Mouse (Mus musculus) yolk sac, embryonic 10.5 days (tissue): ENCODE measurements at regions not wholly inside any gene's neighbourhood (a gene's known extent, or its start where the extent isn't known, plus 50 kb on each side); places are given as distances from the start of the nearest gene placed in this dataset.

Source experiments
- DNase-seq: peaks from one replicate; pipeline ENCODE4 v3.0.0-alpha.2; 2017; ENCODE audit warnings: low spot score

DNA sequence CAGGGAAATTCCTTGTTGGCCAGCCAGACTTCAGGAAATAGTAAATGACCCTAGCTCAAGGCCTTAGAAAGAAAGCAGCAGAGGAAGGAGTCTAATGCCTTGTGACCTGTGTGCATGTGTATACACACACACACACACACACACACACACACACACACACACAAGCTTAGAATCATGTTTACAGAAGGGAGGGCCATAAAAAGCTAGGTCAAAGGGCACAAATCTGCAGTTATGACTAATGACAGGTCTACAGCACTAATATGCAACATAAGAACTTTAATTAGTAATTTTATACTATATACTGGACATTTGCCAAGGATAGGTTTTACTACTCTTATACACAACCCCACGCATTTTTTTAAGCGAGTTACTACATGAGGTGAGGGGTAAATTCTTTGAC lies 149.4 kb downstream of the Nr2f2 start:
- no peak for DNase-seq

DNA sequence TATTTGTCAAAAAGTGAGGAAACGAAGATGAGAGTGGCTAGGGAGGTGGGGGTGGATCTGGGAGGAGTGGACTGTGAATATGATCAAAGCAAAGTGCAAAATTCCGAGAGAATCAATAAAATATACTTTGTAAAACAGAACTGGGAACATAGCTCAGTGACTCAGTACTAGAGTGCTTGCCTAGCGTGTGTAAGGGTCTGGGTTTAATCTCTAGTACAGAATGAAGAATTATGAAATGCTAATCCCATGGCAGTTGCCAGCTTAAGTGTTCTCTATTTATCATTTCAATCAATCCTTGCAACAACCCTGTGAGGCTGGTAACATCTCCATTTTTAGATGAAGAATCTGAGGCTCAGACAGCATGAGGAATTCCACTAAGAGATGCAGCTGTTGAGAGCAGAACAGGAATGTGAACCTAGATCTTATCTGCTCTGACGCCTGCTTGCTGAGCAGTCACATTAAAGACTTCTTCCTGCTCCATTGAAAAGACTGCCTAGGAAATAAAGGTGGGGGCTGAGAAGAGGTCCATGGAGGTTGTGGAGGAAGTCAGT lies 152.5 kb downstream of the Nr2f2 start:
- DNase-seq, result peak; percentile 12

DNA sequence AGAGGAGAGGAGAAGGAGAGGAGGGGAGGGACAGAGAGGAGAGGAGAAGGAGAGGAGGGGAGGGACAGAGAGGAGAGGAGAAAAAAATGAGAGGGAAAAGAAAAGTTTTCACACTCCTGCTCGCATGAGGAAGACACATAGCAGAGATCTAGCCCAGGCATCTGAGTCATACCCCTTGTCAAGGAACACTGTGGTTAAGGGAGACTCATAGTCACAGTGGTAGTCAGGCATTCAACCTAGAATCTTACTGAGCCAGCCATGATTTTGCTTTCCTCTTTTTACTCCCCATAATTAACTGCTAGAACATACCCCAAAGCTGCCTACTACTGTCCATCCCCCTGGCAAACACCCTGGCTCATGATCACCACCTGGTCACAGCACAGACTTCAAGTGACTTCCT lies 160.6 kb downstream of the Nr2f2 start:
- DNase-seq, result no peak

DNA sequence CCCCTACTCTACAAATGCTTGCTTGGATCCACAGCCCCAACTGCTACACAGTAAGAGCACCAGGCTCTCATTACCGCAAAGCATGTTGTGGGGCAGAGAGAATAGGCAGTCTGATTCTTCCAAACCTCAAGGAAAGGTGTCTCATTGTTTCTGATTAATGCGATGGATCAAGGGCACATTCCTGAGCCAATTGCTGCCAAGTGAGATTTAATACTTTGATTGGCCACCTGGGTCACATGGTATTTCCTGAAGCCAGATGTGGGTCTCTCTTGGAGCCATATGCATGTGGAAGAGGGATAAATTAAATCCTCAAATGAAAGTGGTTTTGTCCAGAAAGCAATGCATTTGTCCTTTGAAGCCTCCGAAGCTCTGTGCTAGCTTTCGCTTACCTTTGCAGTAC lies 166.3 kb downstream of the Nr2f2 start:
- DNase-seq, result no peak

DNA sequence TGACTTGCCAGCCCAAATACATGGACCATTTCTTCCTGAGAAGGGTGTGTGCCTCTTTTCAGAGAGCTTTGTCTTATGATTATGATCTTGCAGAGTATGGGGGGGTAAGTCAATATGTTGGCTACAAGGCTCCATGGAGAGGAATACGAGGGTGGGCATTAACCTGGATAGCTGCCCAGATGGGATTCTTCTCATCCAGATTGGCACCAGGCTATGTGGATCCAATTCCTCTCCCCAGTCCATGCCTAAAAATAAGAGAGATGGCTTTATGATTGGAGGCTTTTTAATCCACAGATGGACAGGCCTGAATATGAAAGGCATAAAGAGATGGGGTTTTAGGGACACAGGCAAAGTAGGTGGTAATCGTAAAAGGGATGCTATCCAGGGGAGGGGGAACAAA lies 187.6 kb downstream of the Nr2f2 start:
- DNase-seq, result no peak

DNA sequence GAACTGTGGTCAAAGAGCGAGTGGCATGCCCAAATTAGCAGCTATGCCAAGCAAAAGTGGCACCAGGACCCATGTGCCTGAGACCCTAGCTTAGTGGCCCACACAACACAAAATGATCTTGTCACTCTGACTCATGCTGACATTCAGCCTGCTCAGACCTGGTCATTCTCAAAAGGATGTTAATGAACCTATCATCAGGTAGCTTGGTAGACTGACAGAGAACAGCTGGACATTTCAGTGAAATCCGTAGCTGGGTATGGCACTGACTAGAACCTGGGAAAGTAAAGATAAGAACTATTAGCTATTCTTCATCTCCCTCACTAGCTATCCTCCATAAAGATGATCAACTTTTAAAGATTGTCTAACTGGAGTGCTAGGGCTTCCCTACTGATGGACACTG lies 188.5 kb downstream of the Nr2f2 start:
- DNase-seq, result no peak

DNA sequence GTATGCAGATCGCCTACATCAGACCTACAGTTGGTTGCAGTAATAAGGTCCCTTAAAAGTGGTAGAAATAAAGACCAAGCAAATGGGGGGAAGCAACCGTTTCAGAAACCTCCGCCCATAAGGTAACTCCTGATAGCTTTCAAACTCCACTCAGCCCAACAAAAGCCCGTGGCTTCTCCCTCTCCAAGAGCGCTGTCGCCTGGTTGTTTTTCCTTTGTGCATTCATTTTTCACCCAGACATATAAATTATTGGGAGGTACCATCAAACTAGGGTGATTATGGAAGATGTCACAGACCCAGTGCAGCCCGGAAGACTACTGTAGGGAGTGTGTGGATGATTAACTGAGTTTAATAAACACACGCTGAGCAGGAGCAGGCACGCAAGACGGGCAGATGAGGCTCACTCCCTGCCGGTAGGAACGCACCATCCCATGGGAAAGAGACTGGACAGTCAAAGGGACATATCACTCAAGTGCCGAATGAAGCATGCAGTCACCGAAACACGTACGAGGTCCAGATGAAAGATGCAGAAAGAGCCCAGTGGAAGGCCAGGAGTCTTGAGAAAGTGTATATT lies 189.8 kb downstream of the Nr2f2 start:
- no peak for DNase-seq

DNA sequence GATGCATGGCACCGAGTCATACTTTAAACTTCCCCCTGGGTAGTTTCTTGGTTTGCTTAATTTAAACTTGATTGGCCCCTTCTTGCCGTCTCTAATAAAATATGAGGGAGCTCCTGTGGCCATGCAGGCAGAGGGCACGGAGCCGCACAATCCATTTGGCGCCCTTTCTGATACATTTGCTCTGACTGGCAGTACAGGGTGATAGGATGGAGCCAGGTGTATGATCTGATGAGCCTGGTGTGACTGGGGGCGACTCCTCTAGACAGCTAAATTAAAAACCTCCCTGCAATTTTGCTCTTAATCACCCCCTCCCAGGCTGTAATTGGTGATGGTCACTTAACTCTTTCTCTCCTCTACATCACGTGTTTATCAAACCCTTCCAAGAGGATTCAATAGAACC lies 190.4 kb downstream of the Nr2f2 start:
- DNase-seq, result no peak

DNA sequence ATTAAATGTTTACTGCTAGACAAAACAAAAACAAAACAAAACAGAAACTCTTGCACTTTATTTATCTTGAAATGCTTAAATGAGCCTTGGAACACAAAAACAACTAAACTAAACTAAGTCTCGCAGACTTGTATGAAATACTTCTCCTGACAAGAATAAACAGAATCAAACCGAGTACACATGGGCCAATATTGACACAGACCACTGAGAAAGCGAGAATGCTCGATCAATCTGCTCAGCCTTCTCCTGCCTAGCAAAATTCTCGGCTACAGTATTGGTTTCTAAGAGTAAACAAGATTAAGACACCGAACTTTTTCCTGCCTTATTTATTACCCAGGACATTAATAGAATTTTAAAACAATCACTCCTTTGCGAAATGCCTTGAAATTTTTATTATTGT lies 194.1 kb downstream of the Nr2f2 start:
- DNase-seq, result no peak

DNA sequence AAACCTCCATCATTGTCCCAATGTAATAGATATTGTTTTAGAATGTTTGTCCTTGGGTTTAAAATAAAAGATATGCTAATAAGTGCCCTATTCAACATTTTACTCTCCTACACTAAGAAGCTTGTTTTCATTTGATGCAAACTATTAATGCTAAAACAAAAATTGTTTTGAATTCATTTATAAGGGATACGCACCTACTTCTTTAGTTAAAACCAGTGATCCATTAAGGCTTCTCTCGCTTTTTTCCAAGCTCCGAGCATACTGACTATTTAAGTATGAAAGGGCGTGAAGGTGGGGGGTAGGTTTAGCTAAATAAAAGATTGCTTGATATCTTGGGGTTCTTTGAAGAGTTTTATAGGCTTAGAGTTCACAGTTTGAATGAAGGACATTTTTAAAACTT lies 195.1 kb downstream of the Nr2f2 start:
- no peak for DNase-seq

DNA sequence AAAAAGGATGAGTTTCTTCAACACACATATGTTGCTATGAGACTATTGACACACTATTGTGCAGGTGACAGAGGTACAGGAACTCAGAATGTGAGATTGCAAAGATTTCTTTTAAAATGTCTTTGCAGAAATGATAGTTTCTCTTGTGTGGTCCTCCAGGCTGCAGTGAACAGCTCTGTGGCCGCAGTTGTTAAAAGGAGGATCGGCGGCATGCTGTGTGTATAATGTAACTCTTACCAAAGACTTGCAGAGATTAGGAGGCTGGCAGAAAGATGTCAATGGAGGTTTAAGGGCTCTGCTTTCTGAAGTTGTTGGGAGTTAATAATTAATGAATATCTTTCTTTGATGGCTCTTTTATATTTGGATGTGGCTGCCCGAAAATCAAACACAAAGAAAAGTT lies 198.5 kb downstream of the Nr2f2 start:
- no peak for DNase-seq

DNA sequence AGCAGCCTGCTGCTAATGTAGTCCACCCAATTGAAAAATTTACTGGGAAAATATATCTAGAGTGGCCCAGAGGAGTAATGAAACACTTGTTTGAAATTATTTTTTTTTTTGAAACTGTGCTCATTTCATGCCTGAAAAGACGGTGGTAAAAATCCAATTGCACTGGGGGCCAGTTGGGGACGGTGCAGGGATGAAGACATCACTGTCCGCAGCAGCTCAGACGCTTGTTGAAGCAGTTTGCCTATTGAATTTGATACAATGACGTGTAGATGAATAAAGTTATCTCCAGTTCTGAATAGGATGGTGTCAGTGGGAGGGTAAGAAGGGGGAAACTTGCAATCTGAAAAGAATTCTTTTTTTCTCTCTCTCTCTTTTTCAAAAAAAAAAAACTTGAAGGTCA lies 200.5 kb downstream of the Nr2f2 start:
- no peak for DNase-seq

DNA sequence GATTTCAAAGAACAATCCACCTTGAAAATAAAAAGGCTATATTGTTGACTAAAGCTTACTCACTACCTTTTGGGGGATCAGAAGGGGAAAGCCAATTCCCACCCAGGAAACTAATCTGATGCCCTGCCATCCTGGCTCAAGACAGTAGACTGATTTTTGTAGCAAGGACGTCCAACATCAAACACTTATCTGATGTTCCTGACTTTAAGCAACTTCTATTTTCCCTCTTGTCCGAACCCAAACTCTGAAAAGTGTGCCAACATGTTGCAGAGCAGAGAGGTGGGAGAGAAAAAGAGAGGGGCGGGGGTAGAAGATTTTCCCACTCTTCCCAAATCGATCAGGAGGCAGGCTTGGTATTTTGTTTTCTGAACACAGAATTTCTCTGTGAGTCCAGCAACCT lies 201.0 kb downstream of the Nr2f2 start:
- no peak for DNase-seq

DNA sequence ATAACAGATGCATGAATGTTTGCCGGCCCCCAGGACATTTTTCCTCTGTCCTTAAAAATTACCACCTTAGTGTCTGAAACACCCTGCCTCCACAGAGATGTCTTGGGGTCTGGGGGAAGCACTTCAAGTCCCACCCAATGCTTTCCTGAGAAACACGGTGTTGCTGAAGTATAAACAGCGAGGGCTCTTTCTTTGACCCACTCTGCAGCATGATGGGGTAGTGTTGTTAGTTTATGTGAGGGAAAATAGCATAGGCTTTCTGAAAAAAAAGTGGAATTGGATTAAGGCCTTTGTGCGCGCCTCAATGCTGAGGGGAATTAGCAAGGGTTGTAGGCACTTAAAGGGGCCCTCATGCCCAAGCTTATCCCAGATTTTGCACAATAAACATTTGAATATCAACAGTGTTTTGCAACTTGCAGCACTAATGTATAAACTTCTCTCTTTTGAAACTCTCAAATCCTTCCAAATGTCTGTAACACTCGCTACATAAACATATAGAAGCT lies 201.8 kb downstream of the Nr2f2 start:
- DNase-seq, result no peak

DNA sequence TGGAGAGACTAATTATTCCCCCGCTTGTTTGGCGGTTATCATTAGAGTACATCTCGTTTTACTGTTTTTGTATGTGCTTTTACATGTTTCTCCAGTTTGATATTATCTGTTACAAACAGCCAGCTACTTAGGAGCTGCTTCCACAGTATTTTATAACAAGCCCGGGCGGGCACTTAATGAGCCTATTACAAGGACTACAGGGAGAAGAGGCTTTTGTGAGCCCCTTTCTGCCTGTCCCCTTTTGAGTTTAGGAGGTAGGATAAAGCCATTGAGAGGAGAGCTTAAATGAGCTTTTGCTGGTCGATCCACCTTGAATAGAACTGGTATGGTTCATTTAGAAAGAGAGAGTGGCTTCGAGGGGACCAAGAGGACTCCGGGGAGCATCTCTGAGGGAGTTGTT lies 208.0 kb downstream of the Nr2f2 start:
- no peak for DNase-seq

DNA sequence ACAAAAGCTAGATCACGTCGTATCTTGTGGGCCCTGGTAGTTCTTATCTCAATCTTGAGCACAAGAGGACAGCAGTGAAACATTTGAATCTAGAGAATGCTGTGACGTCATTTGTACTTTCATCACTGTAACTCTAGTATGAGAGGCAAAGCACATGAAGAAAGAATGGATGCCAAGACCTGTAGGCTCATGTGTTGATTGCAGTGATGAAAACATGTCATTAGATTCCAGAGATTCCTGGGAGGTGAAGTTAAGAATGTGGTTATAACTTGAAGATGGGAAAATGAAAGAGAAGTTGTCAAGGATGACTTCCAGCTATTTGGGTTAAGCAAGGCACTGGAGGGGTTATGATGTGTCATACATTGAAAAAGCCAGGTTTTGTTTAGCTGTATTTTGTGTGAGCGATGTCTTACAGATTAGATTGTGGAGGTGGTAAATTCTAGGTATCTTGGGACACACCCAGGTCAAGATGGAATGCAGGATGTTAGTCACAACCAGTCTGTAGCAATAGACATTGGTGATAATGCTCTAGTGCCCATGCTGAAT lies 221.7 kb downstream of the Nr2f2 start:
- DNase-seq, result no peak

DNA sequence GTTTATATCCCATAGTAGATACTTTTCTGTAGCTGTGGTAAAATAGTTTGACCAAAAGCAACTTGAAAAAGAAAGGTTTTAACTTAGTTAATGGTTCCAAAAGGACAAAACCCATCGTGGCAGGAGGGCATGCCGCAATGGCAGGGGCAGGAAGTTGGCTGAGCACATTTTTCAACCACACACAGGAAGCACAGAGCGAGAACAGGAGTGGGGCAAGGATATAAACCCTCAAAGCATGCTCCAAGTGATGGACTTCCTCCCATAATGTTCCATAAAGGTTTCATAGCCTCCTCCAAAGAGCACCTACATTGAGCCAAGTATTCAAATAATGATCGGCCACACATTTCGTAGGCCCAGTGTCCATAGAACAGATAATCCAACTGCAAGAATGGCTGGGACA lies 229.7 kb downstream of the Nr2f2 start:
- no peak for DNase-seq

DNA sequence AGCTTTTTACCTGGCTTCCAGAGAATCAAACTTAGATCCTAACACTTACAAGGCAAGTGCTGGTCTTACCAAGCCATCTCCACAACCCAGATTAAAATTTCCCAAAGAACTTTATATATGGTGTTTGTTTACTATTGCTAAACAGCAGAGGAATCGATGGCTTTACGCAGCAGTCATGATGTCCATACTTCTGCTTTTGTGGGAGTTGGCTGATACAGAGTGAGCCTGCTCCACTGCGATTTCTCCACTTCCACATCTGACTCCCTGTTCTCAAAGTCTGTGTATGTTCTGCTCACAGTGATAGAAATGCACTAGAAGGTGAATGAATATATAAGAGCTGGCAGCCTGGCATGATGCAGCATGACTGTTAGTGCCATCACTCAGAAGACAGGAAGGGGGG lies 231.1 kb downstream of the Nr2f2 start:
- DNase-seq, result no peak

DNA sequence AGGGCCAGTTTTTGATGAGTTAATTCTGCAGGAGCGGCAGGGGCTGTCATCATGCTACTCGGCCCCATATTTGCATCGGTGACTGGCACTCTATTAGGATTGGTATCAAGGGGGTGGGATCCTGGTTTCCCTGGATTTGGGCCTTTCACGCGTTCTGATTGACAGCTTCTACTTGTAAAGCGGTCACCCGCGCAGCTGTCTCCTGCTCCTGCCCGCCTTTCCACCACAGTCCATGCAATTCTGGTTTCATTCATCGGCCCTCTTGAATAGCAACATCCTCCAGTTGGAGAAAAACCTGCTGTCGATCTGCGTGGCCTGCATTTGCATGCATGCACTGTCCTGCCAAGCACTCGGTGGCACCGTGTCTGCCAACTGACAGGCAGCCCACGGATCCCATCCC lies 236.6 kb downstream of the Nr2f2 start:
- no peak for DNase-seq

DNA sequence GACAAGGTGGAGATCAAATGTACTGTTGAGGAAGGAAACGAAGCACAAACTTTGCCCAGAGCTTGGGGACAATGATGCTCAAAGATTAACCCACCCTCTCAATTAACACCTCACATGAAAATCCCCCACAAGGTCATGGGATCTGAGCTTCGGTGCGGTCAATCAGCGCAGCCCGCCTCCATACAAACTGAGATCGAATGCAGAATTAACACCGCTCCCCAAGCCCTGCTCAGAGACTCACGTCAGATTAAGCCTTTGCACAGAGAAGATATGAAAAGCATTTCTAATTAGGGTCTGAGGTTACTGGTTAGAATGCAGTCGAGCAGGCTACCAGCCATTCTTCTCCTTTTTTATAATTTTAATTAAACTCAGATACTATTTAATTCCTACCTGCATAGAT lies 243.7 kb downstream of the Nr2f2 start:
- DNase-seq, result no peak

DNA sequence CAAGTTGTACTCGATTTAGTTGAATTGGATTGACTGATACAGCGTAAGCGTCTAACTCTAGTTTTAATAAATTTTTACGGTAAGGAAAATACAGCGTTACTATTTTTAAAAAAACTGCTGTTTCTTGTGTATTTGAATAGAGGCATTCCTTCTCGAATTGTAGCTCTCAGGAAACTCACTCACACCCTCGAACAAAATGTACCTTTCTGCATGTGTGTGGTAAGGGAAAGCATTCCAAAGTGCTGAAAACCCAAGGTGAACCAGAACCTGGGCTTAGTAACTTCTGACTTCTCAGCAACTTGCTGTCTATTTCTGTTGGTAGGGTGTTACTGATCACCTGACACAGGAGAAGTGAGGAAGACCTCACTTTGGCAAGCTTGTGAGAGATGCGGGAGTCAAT lies 247.0 kb downstream of the Nr2f2 start:
- no peak for DNase-seq

DNA sequence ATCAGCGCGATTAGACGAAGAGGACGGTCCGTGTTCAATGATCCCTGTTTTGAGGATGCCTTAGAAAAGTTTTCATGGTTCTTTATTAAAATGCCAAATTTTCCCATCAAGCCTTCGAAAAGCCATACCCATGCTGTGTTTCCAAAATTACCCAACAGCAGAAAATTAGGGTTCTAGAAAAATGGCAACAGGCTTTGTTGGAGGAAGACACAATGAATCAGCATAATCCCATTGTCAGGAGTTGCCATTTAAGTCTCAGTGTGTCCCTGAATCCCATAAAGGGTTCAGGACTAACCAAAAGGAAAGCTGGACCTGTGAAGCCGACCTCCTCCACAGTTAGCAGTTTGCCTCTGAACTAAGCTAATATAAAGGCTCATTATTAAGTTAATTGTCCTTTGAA lies 247.6 kb downstream of the Nr2f2 start:
- no peak for DNase-seq

DNA sequence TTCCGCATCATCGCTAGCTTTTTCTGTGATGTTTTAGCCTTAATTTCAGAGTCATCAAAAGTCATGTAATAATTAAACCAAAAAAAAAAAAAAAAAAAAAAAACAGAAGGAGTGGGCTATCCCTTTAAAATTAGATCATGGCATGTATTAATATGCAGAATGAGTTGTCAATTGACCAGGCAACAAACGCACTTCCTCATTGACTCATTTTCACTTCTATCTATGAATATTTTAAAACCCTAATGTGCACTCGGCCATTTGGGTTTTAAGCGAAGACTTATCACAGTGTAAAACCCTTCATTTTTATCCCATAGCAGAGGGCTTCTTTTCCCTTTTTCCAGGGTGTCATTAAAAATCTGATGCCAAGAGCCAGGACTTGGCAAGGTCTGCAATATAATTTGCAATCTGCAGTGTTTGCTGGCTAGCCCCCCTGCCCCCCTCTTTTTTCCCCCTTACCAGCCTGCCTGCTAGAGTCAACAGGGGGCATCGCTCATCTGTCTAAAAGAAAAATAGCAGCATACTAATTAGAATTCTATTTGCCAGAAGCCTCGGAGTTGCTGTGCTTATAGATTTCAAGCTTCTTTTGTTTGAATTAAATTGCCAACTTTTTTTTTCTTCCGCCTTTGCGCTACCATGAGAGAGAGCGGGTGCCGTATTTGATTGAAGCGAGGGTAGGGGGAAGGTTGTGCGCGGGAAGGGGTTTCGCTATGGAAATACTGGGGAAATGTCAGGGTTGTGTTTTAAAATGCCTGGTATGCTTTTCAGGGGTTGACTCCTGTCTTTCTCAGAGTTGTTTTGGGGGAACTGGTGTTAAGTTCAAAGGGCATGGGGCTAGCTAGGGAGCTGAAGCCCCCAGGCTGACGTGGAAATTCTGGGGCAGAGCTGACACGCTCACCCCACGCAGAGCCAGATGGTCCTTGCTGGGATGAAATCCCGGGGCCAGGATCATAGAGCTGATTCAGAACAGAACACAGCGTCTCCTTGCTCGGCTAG lies 248.3 kb downstream of the Nr2f2 start:
- peak; percentile 8 for DNase-seq
